Mouse (Mus musculus): ENCODE measurements around the gene Angptl3. TPM values are rescaled to one million over a fixed set of nuclear protein-coding genes. Genes with fewer than 3 reads are reported as not detected.

Gene Angptl3
- total and polyA plus RNA-seq, 3 experiments: not detected

GRCm38 (mm10) chr4:99048581-99048980 is 17.8 kb downstream of the Angptl3 start:
- TF ChIP-seq POLR2AphosphoS2 (IDR thresholded peaks at IDR 0.05; ENCODE audit: low read depth, low read length) (no peak), UBTF (IDR thresholded peaks at IDR 0.05; ENCODE audit: low read depth, low read length) (no peak), ZC3H11A (IDR thresholded peaks at IDR 0.05; ENCODE audit: low read depth, low read length) (no peak), USF2 (conservative IDR thresholded peaks at IDR 0.05; ENCODE audit: low read depth, low read length) (no peak), SMC3 (IDR thresholded peaks at IDR 0.05; ENCODE audit: low read depth, low read length) (no peak), KAT2A (IDR thresholded peaks at IDR 0.05; ENCODE audit: insufficient replicate concordance, low read length) (no peak), USF1 (IDR thresholded peaks at IDR 0.05; ENCODE audit: low read depth, low read length) (no peak), TCF12 (IDR thresholded peaks at IDR 0.05; ENCODE audit: low read depth, low read length) (no peak), CTCF (conservative IDR thresholded peaks at IDR 0.05 in 1 of 2, IDR thresholded peaks at IDR 0.05 in 1 of 2; ENCODE audit: low read depth in 2 of 2, low read length in 2 of 2) (no peak), IRF4 (IDR thresholded peaks at IDR 0.05; ENCODE audit: low read depth, low read length) (no peak)
- no peak overlapping the region for H3K9ac ChIP-seq (ENCODE audit: insufficient read depth, low read depth)
- in situ Hi-C loops (cut with MboI; ENCODE audit: low pct_ligation_motif_present, low pct_unique_long_range_greater_than_20kb, low sequenced_read_pairs) (no loop called here), dilution Hi-C loops (cut with MboI; ENCODE audit: extremely low pct_ligation_motif_present, extremely low pct_unique_long_range_greater_than_20kb, low sequenced_read_pairs) (no loop called here)
- H3K4me3 ChIP-seq (replicated peaks in 1 of 3; ENCODE audit: low read depth in 2 of 3, low read length in 2 of 3, poor library complexity in 1 of 3): no peak overlapping the region
- no peaks in the 10 kb centered on the region for H3K9me3 ChIP-seq (replicated peaks; ENCODE audit: low read length)
- no peak overlapping the region for H3K4me2 ChIP-seq (ENCODE audit: insufficient read depth, low read depth, poor library complexity, severe bottlenecking)
- no peak overlapping the region for H3K27ac ChIP-seq (ENCODE audit: insufficient read depth, low read depth)
- no peak for DNase-seq (ENCODE audit: extremely low read depth)
- H3K79me2 ChIP-seq (replicated peaks; ENCODE audit: control insufficient read depth, extremely low read depth, insufficient read depth, poor library complexity, severe bottlenecking): no peaks in the 10 kb centered on the region
- no peaks in the 10 kb centered on the region for H3K36me3 ChIP-seq (replicated peaks in 1 of 2; ENCODE audit: control insufficient read depth in 1 of 2, insufficient read depth in 1 of 2, low read length in 1 of 2)
- H3K4me1 ChIP-seq (ENCODE audit: control insufficient read depth in 1 of 2, insufficient read depth in 2 of 2): no peaks in the 10 kb centered on the region
- no peaks in the 10 kb centered on the region for H3K27me3 ChIP-seq (replicated peaks)

GRCm38 (mm10) chr4:99064524-99064923 is 33.8 kb downstream of the Angptl3 start:
- Histone ChIP-seq H3K27ac (ENCODE audit: insufficient read depth, low read depth) (no peak overlapping the region), H3K4me3 (replicated peaks in 1 of 3; ENCODE audit: low read depth in 2 of 3, low read length in 2 of 3, poor library complexity in 1 of 3) (no peak overlapping the region), H3K27me3 (replicated peaks) (no peaks in the 10 kb centered on the region), H3K79me2 (replicated peaks; ENCODE audit: control insufficient read depth, extremely low read depth, insufficient read depth, poor library complexity, severe bottlenecking) (no peaks in the 10 kb centered on the region), H3K4me2 (ENCODE audit: insufficient read depth, low read depth, poor library complexity, severe bottlenecking) (no peak overlapping the region), H3K36me3 (replicated peaks in 1 of 2; ENCODE audit: control insufficient read depth in 1 of 2, insufficient read depth in 1 of 2, low read length in 1 of 2) (no peaks in the 10 kb centered on the region), H3K4me1 (ENCODE audit: control insufficient read depth in 1 of 2, insufficient read depth in 2 of 2) (no peaks in the 10 kb centered on the region), H3K9me3 (replicated peaks; ENCODE audit: low read length) (no peaks in the 10 kb centered on the region), H3K9ac (ENCODE audit: insufficient read depth, low read depth) (no peak overlapping the region)
- in situ Hi-C loops (cut with MboI; ENCODE audit: low pct_ligation_motif_present, low pct_unique_long_range_greater_than_20kb, low sequenced_read_pairs) (no loop called here), dilution Hi-C loops (cut with MboI; ENCODE audit: extremely low pct_ligation_motif_present, extremely low pct_unique_long_range_greater_than_20kb, low sequenced_read_pairs) (no loop called here)
- DNase-seq (ENCODE audit: extremely low read depth): no peak
- TF ChIP-seq SIN3A (IDR thresholded peaks at IDR 0.05; ENCODE audit: low read length) (no peak), POLR2AphosphoS2 (IDR thresholded peaks at IDR 0.05; ENCODE audit: low read depth, low read length) (no peak), HCFC1 (IDR thresholded peaks at IDR 0.05; ENCODE audit: low read depth, low read length) (no peak), MXI1 (IDR thresholded peaks at IDR 0.05; ENCODE audit: low read depth, low read length) (no peak), ZNF384 (IDR thresholded peaks at IDR 0.05; ENCODE audit: low read depth, low read length) (no peak), MAFK (IDR thresholded peaks at IDR 0.05; ENCODE audit: insufficient replicate concordance, low read length) (no peak), NRF1 (IDR thresholded peaks at IDR 0.05; ENCODE audit: low read depth, low read length) (no peak), JUND (conservative IDR thresholded peaks at IDR 0.05; ENCODE audit: low read depth, low read length) (no peak), USF1 (IDR thresholded peaks at IDR 0.05; ENCODE audit: low read depth, low read length) (no peak), JUN (IDR thresholded peaks at IDR 0.05; ENCODE audit: insufficient read depth, low read depth, low read length) (no peak), KAT2A (IDR thresholded peaks at IDR 0.05; ENCODE audit: insufficient replicate concordance, low read length) (no peak), RCOR1 (conservative IDR thresholded peaks at IDR 0.05; ENCODE audit: low read depth, low read length) (no peak), RAD21 (IDR thresholded peaks at IDR 0.05; ENCODE audit: low read depth, low read length) (no peak)

Data from CH12.LX (cell line).